Mouse (Mus musculus): ENCODE results near the gene Nupr1.
A peak's percentile ranks its signal among the peaks of the same experiment; 100 is the strongest.

The Nupr1 gene

DNA sequence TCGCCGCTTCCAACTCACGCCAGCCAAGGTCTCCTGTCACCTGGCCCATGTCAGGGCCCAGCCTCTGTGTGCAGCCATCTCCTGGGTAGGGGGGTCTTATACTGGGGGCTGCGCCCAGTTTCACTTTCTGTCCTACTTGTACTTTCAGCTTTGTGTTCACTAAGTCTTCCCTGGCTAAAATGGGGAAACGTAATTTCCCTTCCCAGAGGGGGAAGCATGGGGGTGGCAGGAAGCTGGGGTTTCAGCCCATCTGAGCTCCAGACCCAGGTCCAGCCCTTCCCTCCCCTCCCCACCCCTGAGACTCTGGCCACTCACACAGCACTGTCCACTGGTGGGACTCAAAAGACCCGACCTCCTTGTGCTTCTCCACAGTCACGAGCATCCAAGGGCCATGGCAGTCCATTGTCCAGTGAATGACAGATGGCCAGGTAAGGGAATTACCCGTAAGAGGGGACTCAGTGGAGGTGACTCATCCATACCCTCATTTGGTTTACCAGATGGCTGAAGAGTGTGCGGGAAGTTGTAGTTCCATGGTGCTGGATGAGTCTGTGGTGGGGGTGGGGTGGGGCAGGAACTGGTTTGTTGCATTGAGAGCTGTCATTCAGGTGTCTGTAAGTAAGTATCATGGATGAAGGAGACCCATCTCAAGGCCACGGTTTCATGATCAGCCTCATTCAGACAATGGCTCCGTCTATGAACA is 35.6 kb downstream of the Nupr1 start, which contains the start of gene Il27:
Gene Il27, minus strand, starts transcription at position 80 of the 700 bp plus-strand sequence.
- DNase-seq, result no peak

- DNase-seq, result peak; percentile 43
Measured at GRCm38 (mm10) chr7:126587779-126588178, 42.9 kb downstream of the Nupr1 start.

DNA sequence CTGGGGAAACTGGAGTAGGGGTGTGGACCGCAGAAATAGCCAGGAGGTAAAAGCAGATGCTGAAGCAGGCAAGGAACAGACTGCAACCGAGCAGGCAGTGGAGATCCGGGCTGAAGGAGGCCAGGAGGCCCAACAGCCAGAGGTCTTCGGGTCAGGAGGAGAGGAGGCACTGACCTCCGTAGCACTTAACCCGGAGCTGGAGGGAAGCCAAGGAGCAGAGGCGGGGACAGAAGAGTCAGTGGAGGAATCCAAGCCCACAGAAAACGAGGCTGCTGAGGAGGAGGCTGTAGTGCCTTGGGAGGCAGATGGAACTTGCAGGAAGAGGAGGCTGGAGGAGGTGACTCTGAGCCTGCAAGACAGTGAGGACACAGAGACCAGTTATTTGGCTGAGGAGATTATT is 43.8 kb downstream of the Nupr1 start:
- peak; percentile 74 for DNase-seq

DNA sequence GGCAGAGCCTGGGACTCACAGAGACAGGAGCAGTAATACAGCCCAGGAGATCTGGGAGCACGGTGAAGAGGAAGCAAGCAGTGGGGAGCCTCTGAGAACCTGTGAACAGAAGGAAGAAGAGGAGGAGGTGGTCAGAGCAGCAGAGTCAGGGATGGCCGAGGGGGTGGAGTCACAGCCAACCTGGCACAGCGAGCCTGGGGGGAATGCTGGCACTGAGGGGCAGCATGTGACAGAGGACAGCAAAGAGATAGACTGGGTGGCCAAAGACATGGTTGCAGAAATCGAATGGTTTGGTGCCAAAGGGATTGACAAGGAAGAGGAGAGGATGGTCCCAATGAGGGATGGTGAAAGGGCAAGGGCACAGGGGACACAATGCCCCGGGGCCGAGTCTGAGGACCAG is 44.9 kb downstream of the Nupr1 start, which contains the start of gene Cln3:
Gene Cln3, minus strand, starts transcription at position 101 of the 400 bp plus-strand sequence.
- no peak for DNase-seq

DNA sequence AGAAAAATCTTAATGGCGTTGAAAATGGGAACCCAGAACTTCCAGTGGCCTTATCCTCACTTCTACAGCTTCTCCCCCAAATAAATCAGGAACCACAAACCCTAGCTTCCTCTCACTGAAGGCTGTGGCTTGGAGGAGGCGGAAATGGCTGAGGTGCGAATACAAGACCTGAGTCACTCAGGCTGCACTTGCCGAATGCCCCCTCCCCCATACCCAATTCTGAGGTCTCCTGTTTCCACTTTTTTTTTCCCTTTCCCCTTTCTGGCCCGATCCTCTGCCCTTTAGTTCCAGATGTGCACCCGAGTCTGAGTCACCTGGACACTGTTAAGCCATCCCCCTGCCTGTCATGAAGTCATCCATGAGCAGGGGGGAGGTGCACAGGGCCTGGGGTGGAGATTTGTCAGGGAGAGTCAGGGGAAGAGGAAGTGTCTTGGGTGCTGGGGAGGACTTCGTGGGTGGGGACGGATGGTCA is 46.1 kb downstream of the Nupr1 start, which contains the start of gene Apobr:
Gene Apobr, plus strand, starts transcription at position 437 of the 472 bp plus-strand sequence.
- no peak for DNase-seq

GRCm38 (mm10) chr7:126583761-126584160 is 46.9 kb downstream of the Nupr1 start:
- DNase-seq, result peak; percentile 45

- peak; percentile 95 for DNase-seq
Measured at GRCm38 (mm10) chr7:126583251-126583709, 47.4 kb downstream of the Nupr1 start.

GRCm38 (mm10) chr7:126582759-126583158 is 47.9 kb downstream of the Nupr1 start:
- DNase-seq, result no peak

- DNase-seq, result no peak
Measured at GRCm38 (mm10) chr7:126581661-126582060, 49.0 kb downstream of the Nupr1 start.

DNA sequence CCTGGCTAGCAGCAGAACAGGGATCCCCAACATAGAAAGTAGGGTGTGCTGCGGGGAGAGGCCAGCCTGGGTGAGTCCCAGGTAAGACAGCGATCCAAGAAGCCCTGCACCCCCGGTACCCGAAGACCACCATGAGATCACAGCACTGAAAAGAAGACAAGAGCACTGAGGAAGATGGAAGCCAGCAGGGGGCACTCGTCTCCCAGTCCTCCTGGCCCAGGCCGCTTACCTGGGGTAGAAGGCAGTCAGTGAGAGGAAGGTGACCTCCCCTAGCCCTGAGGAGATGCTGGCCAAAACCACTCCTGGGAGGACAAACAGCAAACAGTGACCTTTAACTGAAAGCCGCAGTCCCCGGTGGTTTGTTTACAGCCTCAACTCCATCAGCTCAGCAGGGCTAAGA is 51.5 kb downstream of the Nupr1 start:
- peak; percentile 79 for DNase-seq

- peak; percentile 79 for DNase-seq
Measured at GRCm38 (mm10) chr7:126576946-126577345, 53.7 kb downstream of the Nupr1 start.
